Mouse (Mus musculus) erythroblast, adult 5-6 weeks (primary cell): ENCODE results near the gene Larp4. TPM values are rescaled to one million over a fixed set of nuclear protein-coding genes. Genes with fewer than 3 reads are reported as not detected.

Source experiments
- ATAC-seq: replicated peaks from 2 replicates; pipeline ENCODE4 v1.8.0; 2016; ENCODE audit warnings: moderate number of reproducible peaks, mild to moderate bottlenecking, moderate TSS enrichment, inconsistent platforms; ENCODE audit not compliant: poor library complexity, low FRiP score, severe bottlenecking
- total RNA-seq, 2 experiments: library from RNA; stranded (forward) in 1 of 2; stranded (reverse) in 1 of 2; fragments of 150-400 nt in 1 of 2; fragments of 200-764, 138-1000 nt in 1 of 2; gene quantifications; 2 replicates each; pipeline versions ENCODE4 v1.2.3 to v1.2.4; 2015 to 2017; ENCODE audit warnings: low replicate concordance in 2 of 2

The Larp4 gene
- total RNA-seq, 2 experiments from 2014 or later: 17.3 to 34.0 TPM

GRCm38 (mm10) chr15:100052726-100053125 is 82.9 kb downstream of the Larp4 start:
- no peak for ATAC-seq

DNA sequence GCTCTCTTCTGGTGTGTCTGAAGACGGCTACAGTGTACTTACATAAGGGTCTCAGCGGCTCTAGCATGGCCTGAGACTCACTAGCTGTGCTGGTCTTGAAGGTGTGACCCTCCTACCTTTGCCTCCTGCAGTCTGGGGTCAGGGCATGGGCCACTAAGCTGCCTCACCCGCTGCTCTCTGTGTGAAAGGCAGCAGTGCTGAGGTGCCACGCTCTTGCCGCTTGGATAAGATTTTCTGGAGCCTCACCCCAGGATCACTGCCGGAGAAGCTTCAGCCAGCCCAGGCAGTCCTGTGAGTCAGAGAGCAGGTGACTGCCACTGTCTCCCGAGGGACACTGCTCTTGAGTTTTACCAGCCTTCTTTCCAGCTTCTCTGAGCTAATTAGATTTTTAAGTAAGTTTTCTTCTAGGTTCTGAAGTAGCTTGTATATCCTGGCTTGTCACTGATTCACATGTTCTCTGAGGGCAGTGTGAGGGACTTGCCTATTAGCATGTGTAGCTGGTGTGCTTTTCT is 86.6 kb downstream of the Larp4 start:
- ATAC-seq: no peak

DNA sequence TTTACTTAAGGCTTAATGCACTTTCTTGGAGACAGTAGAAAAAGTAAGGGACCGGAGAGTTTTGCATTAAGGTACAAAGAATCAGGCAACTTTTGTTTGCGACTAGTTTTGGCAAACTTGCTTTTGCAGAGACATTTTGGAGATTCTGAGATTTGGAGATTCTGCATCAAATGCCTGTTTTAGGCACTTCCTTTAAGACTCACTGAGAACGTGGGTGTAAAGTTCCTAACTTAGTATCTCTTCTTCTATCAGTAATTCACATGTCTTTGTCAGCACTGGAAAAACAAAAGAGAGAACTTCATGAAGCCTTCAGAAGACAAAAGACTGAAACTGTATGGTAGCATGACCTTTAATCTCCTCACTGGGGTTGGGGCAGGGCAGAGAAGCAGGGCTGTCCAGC is 87.8 kb downstream of the Larp4 start:
- ATAC-seq: no peak

GRCm38 (mm10) chr15:100058143-100058542 is 88.3 kb downstream of the Larp4 start:
- ATAC-seq: peak; percentile 69

DNA sequence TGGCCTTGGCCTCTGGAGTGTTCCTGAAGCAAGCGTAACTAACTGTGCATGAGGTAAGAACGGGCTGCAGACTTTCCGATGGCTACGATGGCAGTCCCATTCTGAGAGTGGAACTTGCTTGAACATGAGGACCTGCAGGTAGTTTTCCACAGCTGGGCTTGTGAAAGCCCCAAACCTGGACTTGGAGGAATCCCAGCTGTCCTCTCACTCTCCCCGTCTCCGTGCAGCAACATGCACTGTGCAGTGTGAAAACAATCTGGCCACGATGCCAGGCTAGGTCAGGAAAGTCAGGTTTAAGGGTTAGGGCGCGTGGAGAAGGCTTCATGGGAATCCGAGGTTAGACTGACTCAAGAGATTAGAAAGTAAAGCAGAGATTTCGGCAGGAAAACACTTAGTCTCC is 89.0 kb downstream of the Larp4 start:
- no peak for ATAC-seq

DNA sequence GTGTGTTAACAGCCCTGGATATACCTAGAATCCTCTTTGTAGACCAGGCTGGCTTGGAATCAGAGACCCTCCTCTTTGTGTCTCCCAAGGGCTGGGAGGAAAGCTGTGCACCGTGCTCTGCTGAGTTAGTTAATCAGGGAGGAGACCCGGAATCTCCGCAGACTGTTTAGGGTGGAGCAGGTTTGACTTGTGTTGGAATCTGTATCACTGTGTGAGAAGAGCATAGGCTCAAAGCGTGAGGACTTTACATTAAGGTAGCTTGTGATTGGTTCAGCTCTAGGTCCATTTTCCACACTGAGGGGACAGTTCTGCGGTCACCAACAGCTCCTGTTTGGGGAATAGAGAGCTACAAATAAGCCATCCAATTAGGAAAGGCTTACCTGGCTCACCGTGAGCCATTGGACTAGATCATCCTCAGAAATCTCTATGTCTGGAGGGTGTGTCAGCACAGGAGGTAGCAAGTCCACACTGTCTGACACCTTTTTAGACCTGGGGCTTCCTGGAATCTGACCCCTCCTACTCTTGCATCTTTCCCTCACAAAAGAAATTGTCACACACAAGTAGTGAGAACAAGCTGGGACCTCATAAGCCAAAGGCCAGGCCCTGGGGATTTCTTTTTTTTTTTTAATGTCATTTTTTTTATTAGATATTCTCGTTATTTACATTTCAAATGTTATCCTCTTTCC is 89.9 kb downstream of the Larp4 start:
- ATAC-seq: no peak

DNA sequence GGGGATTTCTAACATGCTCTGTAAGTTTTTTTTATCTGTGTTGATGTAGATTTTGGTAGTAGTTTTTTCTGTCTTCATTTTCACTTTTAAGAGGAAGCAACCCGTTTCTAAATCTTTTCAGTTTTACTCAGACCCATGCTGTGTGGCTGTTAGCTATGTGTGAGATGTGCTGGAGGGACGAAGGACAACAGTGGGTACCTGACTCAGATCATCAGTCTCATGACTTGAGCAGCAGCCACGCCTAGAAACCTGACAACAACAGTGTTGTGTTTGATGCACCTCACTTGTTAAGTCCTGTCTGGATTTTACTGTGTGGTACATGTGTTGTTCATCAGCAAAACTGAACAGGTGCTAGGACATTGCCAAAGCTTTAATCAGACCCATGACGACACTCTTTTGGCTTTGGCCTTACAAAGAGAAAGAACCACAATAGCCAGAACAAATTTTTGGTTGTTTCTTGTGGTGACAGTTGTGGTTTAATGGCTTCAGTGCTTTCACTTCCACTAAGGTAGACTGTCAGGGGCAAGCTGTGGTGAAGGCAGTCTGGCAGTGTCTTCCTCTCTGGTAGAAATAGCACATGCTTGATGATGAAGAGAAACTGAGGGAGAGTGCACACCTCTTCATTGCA is 90.8 kb downstream of the Larp4 start:
- no peak for ATAC-seq

GRCm38 (mm10) chr15:100061377-100061776 is 91.5 kb downstream of the Larp4 start:
- ATAC-seq: peak; percentile 28; the same call in 1 of the 2 replicates

GRCm38 (mm10) chr15:100063229-100063773 is 93.4 kb downstream of the Larp4 start:
- no peak for ATAC-seq

Other genes with a start within 250 kb of the Larp4 start
- gene Cox14, start 244.4 kb upstream of the Larp4 start, total RNA-seq (2015; ENCODE audit: low replicate concordance): 10.4 and 15.3 TPM in 2 replicates
- gene Cox14, start 244.4 kb upstream of the Larp4 start, total RNA-seq (2017; ENCODE audit: low replicate concordance): 5.6 and 9.1 TPM in 2 replicates
- 9.2 and 11.3 TPM in 2 replicates for gene Cers5, start 197.2 kb upstream of the Larp4 start, total RNA-seq (2015; ENCODE audit: low replicate concordance)
- gene Cers5, start 197.2 kb upstream of the Larp4 start, total RNA-seq (2017; ENCODE audit: low replicate concordance): 1.4 and 5.9 TPM in 2 replicates
- 1.9 and 2.9 TPM in 2 replicates for gene Lima1, start 94.6 kb upstream of the Larp4 start, total RNA-seq (2015; ENCODE audit: low replicate concordance)
- 2.8 and 4.7 TPM in 2 replicates for gene Lima1, start 94.6 kb upstream of the Larp4 start, total RNA-seq (2017; ENCODE audit: low replicate concordance)
- not detected in 2 replicates for gene Fam186a, start 3.0 kb upstream of the Larp4 start, total RNA-seq (2015; ENCODE audit: low replicate concordance)
- not detected in 2 replicates for gene Fam186a, start 3.0 kb upstream of the Larp4 start, total RNA-seq (2017; ENCODE audit: low replicate concordance)
- 4.2 and 7.7 TPM in 2 replicates for gene Dip2b, start 68.6 kb downstream of the Larp4 start, total RNA-seq (2015; ENCODE audit: low replicate concordance)
- gene Dip2b, start 68.6 kb downstream of the Larp4 start, total RNA-seq (2017; ENCODE audit: low replicate concordance): 2.6 and 4.2 TPM in 2 replicates